Mouse (Mus musculus): ENCODE results near the gene Pdpk1.

- TF ChIP-seq CTCF (IDR thresholded peaks at IDR 0.05; ENCODE audit: borderline replicate concordance, control insufficient read depth, extremely low read depth, insufficient read depth, low read length, poor library complexity) (0 out of 2 replicates have a peak, but pooled peaks have one; percentile 40), POLR2A (IDR thresholded peaks at IDR 0.05; ENCODE audit: control insufficient read depth, extremely low read depth, insufficient read depth, low read length, poor library complexity) (peak; percentile 83)
These were observed 9.3 kb downstream of the Pdpk1 start for GRCm38 (mm10) chr17:24141425-24141920.
